Mouse (Mus musculus): ENCODE measurements around the gene Notch3. TPM values are rescaled to one million over a fixed set of nuclear protein-coding genes. Genes with fewer than 3 reads are reported as not detected.
A peak's percentile ranks its signal among the peaks of the same experiment; 100 is the strongest.

The Notch3 gene
- polyA plus RNA-seq, 1 experiment from 2014 or later, result 5.1 TPM

GRCm38 (mm10) chr17:32176919-32177318 is 10.3 kb upstream of the Notch3 start:
- no peak for ATAC-seq (replicated peaks; ENCODE audit: low FRiP score)
- H3K4me2 ChIP-seq, result no peak overlapping the region
- no peak overlapping the region for H3K27ac ChIP-seq (ENCODE audit: low read depth, low read length)
- DNase-seq (ENCODE audit: low spot score), result no peak
- no peaks in the 10 kb centered on the region for H3K27me3 ChIP-seq (replicated peaks; ENCODE audit: control insufficient read depth, insufficient read depth, low read length)
- 82% methylated on average over 4 of the region's 4 CpGs for WGBS
- no peaks in the 10 kb centered on the region for H3K9me3 ChIP-seq (ENCODE audit: control insufficient read depth, low read length)
- H3K9ac ChIP-seq (ENCODE audit: low read depth, low read length), result no peak overlapping the region
- no peak overlapping the region for H3K4me3 ChIP-seq (ENCODE audit: low read depth, low read length)
- H3K36me3 ChIP-seq (ENCODE audit: control insufficient read depth, insufficient read depth, low read length), result no peaks in the 10 kb centered on the region
- H3K4me1 ChIP-seq (replicated peaks; ENCODE audit: control insufficient read depth, insufficient read depth, low read length), result no peaks in the 10 kb centered on the region

- Histone ChIP-seq H3K4me3 (ENCODE audit: low read depth, low read length) (no peak overlapping the region), H3K4me1 (replicated peaks; ENCODE audit: control insufficient read depth, insufficient read depth, low read length) (peaks cover 8% of the 10 kb centered on the region), H3K27me3 (replicated peaks; ENCODE audit: control insufficient read depth, insufficient read depth, low read length) (no peaks in the 10 kb centered on the region), H3K9me3 (ENCODE audit: control insufficient read depth, low read length) (no peaks in the 10 kb centered on the region), H3K36me3 (ENCODE audit: control insufficient read depth, insufficient read depth, low read length) (no peaks in the 10 kb centered on the region), H3K27ac (ENCODE audit: low read depth, low read length) (no peak overlapping the region), H3K9ac (ENCODE audit: low read depth, low read length) (no peak overlapping the region), H3K4me2 (no peak overlapping the region)
- ATAC-seq (replicated peaks; ENCODE audit: low FRiP score) (no peak), DNase-seq (ENCODE audit: low spot score) (no peak)
- WGBS, result 67% methylated on average over 7 of the region's 7 CpGs
Observed at GRCm38 (mm10) chr17:32173166-32173565, 6.5 kb upstream of the Notch3 start.

GRCm38 (mm10) chr17:32172485-32172884 is 5.8 kb upstream of the Notch3 start:
- WGBS, result 58% methylated on average over 2 of the region's 2 CpGs
- Histone ChIP-seq H3K4me3 (ENCODE audit: low read depth, low read length) (no peak overlapping the region), H3K4me1 (replicated peaks; ENCODE audit: control insufficient read depth, insufficient read depth, low read length) (peaks cover 8% of the 10 kb centered on the region), H3K4me2 (no peak overlapping the region), H3K27me3 (replicated peaks; ENCODE audit: control insufficient read depth, insufficient read depth, low read length) (no peaks in the 10 kb centered on the region), H3K27ac (ENCODE audit: low read depth, low read length) (no peak overlapping the region), H3K9me3 (ENCODE audit: control insufficient read depth, low read length) (no peaks in the 10 kb centered on the region), H3K9ac (ENCODE audit: low read depth, low read length) (no peak overlapping the region), H3K36me3 (ENCODE audit: control insufficient read depth, insufficient read depth, low read length) (no peaks in the 10 kb centered on the region)
- DNase-seq (ENCODE audit: low spot score) (no peak), ATAC-seq (replicated peaks; ENCODE audit: low FRiP score) (no peak)

- WGBS, result 53% methylated on average over 4 of the region's 4 CpGs
- no peaks in the 10 kb centered on the region for H3K9me3 ChIP-seq (ENCODE audit: control insufficient read depth, low read length)
- no peaks in the 10 kb centered on the region for H3K36me3 ChIP-seq (ENCODE audit: control insufficient read depth, insufficient read depth, low read length)
- H3K4me2 ChIP-seq, result no peak overlapping the region
- H3K4me3 ChIP-seq (ENCODE audit: low read depth, low read length), result no peak overlapping the region
- peak; percentile 61 for ATAC-seq (replicated peaks; ENCODE audit: low FRiP score)
- H3K4me1 ChIP-seq (replicated peaks; ENCODE audit: control insufficient read depth, insufficient read depth, low read length), result peaks cover 24% of the 10 kb centered on the region
- H3K9ac ChIP-seq (ENCODE audit: low read depth, low read length), result no peak overlapping the region
- no peak for DNase-seq (ENCODE audit: low spot score)
- no peak overlapping the region for H3K27ac ChIP-seq (ENCODE audit: low read depth, low read length)
- peaks cover 6% of the 10 kb centered on the region for H3K27me3 ChIP-seq (replicated peaks; ENCODE audit: control insufficient read depth, insufficient read depth, low read length)
Observed at GRCm38 (mm10) chr17:32169518-32170225, 3.0 kb upstream of the Notch3 start.

GRCm38 (mm10) chr17:32165803-32166595 is 653 bp downstream of the Notch3 start:
- Histone ChIP-seq H3K9me3 (ENCODE audit: control insufficient read depth, low read length) (no peaks in the 10 kb centered on the region), H3K4me1 (replicated peaks; ENCODE audit: control insufficient read depth, insufficient read depth, low read length) (peaks cover 30% of the 10 kb centered on the region), H3K27me3 (replicated peaks; ENCODE audit: control insufficient read depth, insufficient read depth, low read length) (peaks cover 37% of the 10 kb centered on the region), H3K9ac (ENCODE audit: low read depth, low read length) (peak overlapping the region; percentile 64), H3K27ac (ENCODE audit: low read depth, low read length) (peak overlapping the region; percentile 66), H3K36me3 (ENCODE audit: control insufficient read depth, insufficient read depth, low read length) (no peaks in the 10 kb centered on the region), H3K4me2 (peak overlapping the region; percentile 97), H3K4me3 (ENCODE audit: low read depth, low read length) (peak overlapping the region; percentile 67)
- WGBS, result under 1% methylated on average over 39 of the region's 43 CpGs
- DNase-seq (ENCODE audit: low spot score) (peak; percentile 79), ATAC-seq (replicated peaks; ENCODE audit: low FRiP score) (peak; percentile 37; the same call in 1 of the 2 replicates)

- Histone ChIP-seq H3K9me3 (ENCODE audit: control insufficient read depth, low read length) (no peaks in the 10 kb centered on the region), H3K4me2 (peak overlapping the region; percentile 97), H3K4me1 (replicated peaks; ENCODE audit: control insufficient read depth, insufficient read depth, low read length) (peaks cover 30% of the 10 kb centered on the region), H3K9ac (ENCODE audit: low read depth, low read length) (peak overlapping the region; percentile 53), H3K27ac (ENCODE audit: low read depth, low read length) (peak overlapping the region; percentile 66), H3K27me3 (replicated peaks; ENCODE audit: control insufficient read depth, insufficient read depth, low read length) (peaks cover 43% of the 10 kb centered on the region), H3K36me3 (ENCODE audit: control insufficient read depth, insufficient read depth, low read length) (no peaks in the 10 kb centered on the region), H3K4me3 (ENCODE audit: low read depth, low read length) (peak overlapping the region; percentile 67)
- DNase-seq (ENCODE audit: low spot score), result peak; percentile 54
- peak; percentile 30 for ATAC-seq (replicated peaks; ENCODE audit: low FRiP score)
- WGBS, result 10% methylated on average over 9 of the region's 9 CpGs
Observed at GRCm38 (mm10) chr17:32165266-32165802, 1.3 kb downstream of the Notch3 start.

GRCm38 (mm10) chr17:32164780-32165179 is 1.9 kb downstream of the Notch3 start:
- Histone ChIP-seq H3K4me3 (ENCODE audit: low read depth, low read length) (no peak overlapping the region), H3K9me3 (ENCODE audit: control insufficient read depth, low read length) (no peaks in the 10 kb centered on the region), H3K36me3 (ENCODE audit: control insufficient read depth, insufficient read depth, low read length) (no peaks in the 10 kb centered on the region), H3K4me2 (no peak overlapping the region), H3K4me1 (replicated peaks; ENCODE audit: control insufficient read depth, insufficient read depth, low read length) (peaks cover 25% of the 10 kb centered on the region; the same call in 1 of the 2 replicates), H3K27ac (ENCODE audit: low read depth, low read length) (no peak overlapping the region), H3K9ac (ENCODE audit: low read depth, low read length) (no peak overlapping the region), H3K27me3 (replicated peaks; ENCODE audit: control insufficient read depth, insufficient read depth, low read length) (peaks cover 45% of the 10 kb centered on the region)
- no peak for DNase-seq (ENCODE audit: low spot score)
- ATAC-seq (replicated peaks; ENCODE audit: low FRiP score), result no peak

- no peak overlapping the region for H3K4me3 ChIP-seq (ENCODE audit: low read depth, low read length)
- peaks cover 45% of the 10 kb centered on the region for H3K27me3 ChIP-seq (replicated peaks; ENCODE audit: control insufficient read depth, insufficient read depth, low read length)
- H3K36me3 ChIP-seq (ENCODE audit: control insufficient read depth, insufficient read depth, low read length), result no peaks in the 10 kb centered on the region
- H3K9me3 ChIP-seq (ENCODE audit: control insufficient read depth, low read length), result no peaks in the 10 kb centered on the region
- no peak for ATAC-seq (replicated peaks; ENCODE audit: low FRiP score)
- DNase-seq (ENCODE audit: low spot score), result no peak
- H3K27ac ChIP-seq (ENCODE audit: low read depth, low read length), result no peak overlapping the region
- 57% methylated on average over 6 of the region's 6 CpGs for WGBS
- H3K4me1 ChIP-seq (replicated peaks; ENCODE audit: control insufficient read depth, insufficient read depth, low read length), result peaks cover 22% of the 10 kb centered on the region; the same call in 1 of the 2 replicates
- no peak overlapping the region for H3K4me2 ChIP-seq
- no peak overlapping the region for H3K9ac ChIP-seq (ENCODE audit: low read depth, low read length)
Observed at GRCm38 (mm10) chr17:32163910-32164650, 2.6 kb downstream of the Notch3 start.
